Mouse (Mus musculus) urinary bladder, postnatal 14 days (tissue): Measurements from ENCODE around the gene Lpin3.

Experiments used
- DNase-seq: peaks from one replicate; pipeline ENCODE4 v3.0.0; 2021; ENCODE audit warnings: low spot score

Gene Lpin3

GRCm38 (mm10) chr2:160880453-160881195, at the start of gene Lpin3:
Lpin3 (plus strand) TSS chr2:160880670.
- DNase-seq, result peak; percentile 67

DNA sequence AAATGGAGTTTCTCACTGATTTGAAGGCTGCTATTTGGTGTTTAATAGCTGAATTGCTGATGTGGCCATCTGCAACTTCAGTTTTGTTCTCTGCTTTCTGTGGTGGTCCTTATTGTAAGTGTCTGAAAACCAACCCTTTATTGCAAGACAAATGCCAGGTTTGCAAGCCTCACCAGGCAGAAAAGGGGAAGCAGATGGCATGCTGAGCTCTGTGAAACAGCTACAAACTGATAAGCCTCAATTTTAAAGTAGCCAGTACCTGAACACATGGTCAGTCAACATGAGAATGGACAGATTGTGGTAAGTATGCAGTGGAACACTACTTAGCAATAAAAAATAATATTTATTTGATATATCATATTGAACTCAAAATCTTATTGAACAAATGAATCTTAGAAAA, 39.6 kb upstream of the Lpin3 start:
- DNase-seq, result no peak

GRCm38 (mm10) chr2:160847664-160848063, 32.8 kb upstream of the Lpin3 start:
- DNase-seq, result no peak

GRCm38 (mm10) chr2:160848186-160848585, 32.3 kb upstream of the Lpin3 start:
- no peak for DNase-seq

DNA sequence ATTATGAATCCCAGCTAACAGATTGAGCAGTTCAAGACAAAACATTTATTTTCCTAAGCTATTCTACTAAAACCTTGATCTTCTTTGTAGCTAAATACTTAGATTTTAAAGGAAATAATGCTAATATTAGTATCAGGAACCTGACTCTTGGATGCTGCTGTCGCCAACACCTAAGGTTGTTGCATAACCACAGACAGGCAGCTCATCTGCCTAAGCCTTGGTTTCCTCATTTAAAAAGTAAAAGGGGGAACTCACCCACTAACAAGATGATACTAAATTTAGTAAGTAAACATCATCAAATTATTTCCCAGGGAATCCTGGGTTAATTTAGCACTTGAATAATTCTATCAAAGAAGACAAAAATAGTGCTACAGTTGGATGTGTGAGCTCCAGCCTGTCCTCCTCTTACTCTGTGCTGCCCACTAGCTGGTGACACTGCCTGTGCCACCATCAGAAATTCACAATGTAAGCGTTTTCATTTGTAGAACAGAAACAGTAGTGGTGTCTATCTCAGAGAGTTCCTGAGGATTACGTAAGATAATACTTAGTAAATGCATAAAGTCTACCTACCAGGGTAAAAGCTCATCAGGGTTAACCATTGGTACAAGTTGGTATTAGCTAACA, 30.7 kb upstream of the Lpin3 start:
- no peak for DNase-seq

- DNase-seq, result no peak
Observed at GRCm38 (mm10) chr2:160850360-160850759, 30.1 kb upstream of the Lpin3 start.

DNA sequence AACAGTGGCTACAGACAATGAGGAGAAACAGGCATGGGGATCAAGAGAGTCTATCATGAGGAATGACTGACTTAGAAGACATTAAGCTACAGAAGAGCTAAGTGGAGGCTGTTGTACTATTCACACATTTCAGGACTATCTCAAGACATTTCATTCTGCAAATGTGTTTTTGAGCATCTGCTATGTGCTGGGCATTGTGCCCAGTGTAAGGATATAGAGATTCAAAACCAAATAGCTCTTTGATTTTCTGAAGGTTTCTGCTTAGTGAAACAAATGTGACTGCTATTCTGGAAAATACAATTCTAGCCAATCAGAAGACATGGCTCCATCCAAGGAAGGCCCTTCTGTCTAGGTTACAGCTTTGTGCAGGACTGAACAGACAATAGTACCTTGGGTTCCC, 25.8 kb upstream of the Lpin3 start:
- DNase-seq, result no peak

DNA sequence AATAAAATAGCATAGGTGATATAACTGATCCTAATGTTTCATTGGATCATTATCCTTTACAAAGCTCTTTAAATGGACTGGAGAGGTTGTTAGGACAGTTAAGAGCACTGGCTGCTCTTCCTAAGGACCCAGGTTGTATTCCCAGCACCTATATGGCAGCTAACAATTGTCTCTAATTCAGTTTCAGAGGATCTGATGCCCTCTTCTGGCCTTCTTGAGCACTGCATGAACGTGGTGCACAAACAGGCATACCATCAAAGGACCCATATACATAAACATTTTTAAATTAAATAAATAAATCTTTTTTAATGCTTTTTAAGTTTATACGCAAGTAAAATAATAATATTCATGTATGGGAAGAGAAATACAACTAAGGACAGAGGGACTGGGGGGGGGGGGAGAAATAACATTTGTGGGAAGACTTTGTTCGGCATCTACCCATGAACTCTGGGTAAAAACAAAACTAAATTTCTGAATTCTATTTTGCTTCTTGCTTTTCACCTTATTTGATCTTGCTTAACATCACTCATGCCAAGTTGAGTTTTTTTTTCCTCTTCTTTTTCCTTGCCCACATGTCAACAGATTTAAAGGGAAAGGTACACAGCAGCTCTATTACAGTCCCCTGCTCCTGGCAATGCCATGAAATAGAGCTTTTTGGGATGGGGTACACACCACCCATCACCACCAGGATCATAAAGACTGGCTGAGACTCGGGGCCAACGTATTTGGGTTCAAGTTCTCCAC, 23.9 kb upstream of the Lpin3 start:
- no peak for DNase-seq

- DNase-seq, result no peak
Observed at GRCm38 (mm10) chr2:160860363-160860762, 20.1 kb upstream of the Lpin3 start.

- DNase-seq, result no peak
Observed at GRCm38 (mm10) chr2:160864112-160864511, 16.4 kb upstream of the Lpin3 start.

- no peak for DNase-seq
Observed at GRCm38 (mm10) chr2:160865266-160865665, 15.2 kb upstream of the Lpin3 start.

DNA sequence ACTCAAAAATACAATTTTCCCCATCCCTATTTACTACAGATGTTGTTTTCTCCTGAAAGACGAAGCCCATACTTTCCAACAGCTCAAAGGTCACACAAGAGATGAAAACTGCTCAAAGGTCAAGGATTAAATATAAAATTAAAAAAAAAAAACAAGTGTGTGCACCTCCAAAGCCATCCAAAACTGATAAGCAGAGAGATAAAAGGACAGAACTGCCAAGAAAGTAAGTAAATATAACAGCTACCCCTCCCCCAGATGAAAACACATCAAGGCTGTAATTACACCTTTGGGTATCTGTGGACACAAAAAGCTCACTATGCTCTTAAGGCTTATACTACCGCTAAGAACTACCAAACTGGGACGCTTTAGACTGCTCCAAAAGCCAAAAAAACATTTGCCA, 11.0 kb upstream of the Lpin3 start:
- no peak for DNase-seq

GRCm38 (mm10) chr2:160871310-160871709, 9.2 kb upstream of the Lpin3 start:
- DNase-seq, result no peak

DNA sequence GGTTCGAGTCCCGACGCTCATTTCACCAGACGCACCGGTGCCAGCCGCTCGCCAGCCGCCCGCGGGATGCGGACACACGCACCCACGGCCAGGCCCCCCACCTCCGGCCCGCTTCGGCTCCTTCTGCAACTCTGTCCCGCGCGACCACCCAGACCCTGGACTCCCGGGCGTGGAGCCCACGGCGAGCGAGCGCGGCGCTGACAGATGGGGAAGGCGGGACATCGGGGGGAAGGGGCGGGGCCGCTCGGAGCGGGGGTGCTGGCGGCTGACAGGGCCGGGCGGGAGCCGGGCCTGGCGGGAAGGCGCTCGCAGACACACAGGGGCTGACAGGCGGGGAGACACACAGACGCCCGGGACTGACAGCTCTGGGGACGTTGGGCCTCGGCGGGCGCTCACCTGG, 8.1 kb upstream of the Lpin3 start:
- peak; percentile 74 for DNase-seq

GRCm38 (mm10) chr2:160872890-160873382, 7.5 kb upstream of the Lpin3 start, which contains the start of gene Zhx3:
Zhx3 (minus strand) TSS chr2:160872998.
- DNase-seq, result peak; percentile 91

GRCm38 (mm10) chr2:160874231-160874877, 6.1 kb upstream of the Lpin3 start:
- DNase-seq, result no peak

DNA sequence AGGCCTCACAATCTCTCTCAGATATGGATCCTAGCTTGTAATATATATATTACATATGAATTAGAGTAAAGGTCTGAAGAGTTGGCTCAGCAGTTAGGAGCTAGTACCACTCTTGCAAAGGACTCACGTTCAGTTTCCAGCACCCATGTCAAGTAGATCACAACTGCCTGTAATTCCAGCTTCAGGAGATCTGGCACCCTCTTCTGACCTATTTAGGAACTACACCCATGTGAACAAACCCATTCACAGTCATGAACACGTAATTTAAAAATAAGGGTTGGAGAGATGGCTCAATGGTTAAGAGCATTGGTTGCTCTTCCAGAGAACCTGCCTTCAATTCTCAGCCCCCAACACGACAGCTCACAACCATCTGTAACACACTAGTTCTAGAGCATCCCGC, 4.4 kb upstream of the Lpin3 start:
- no peak for DNase-seq

GRCm38 (mm10) chr2:160881462-160882101, 1.1 kb downstream of the Lpin3 start:
- DNase-seq, result no peak

DNA sequence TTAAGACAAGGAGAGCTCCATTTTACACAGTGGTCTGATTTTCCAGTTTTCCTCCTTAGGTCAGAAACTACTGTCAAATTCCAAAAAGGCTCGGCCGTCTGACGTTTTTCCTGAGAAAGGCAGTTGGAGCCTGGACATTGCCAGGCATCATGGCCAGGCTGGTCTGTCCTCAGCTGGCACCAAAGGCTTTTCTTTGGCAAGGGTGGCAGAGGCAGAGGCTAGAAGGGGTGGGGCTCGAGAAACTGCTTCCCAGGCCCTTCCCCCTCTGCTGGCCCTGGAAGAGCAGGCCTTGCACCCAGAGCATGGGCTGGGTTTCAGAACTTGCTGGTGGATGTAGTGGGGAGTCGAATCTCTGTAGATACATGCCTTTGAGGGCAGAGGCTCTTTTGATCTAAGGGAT, 2.0 kb downstream of the Lpin3 start:
- DNase-seq, result no peak

DNA sequence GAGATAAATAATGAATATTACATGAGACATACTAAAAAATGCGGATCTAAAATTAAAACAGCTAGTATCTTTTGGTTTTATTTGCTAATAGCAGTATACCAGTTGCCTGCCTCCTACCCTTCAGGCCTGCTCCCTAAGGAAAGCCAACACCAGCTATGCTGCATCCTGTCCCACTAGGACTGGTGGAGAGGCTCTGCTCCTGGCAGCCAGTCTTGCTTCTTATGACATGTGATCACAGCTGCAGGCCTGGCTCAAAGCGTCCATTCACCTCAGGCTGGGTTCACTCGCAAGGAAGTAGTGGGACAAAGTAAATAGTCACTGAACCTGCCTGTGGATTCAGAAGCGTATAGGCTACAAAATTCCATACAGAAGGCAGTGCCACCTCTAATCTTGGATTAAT, 3.4 kb downstream of the Lpin3 start:
- peak; percentile 33 for DNase-seq

DNA sequence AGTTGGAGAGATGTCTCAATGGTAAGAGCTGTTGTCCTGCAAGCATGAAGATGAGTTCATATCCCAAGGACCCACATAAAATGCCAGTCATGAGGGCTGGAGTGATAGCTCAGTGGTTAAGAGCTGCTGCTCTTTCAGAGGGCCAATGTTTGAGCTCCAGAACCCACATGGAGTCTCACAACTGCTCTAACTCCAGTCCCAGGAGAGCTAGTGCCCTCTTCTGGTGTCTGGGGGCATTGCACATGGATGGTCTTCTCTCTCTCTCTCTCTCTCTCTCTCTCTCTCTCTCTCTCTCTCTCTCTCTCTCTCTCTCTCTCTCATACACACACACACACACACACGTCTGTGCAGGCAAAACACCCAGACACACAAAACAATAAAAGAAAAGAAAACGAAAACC, 4.4 kb downstream of the Lpin3 start:
- DNase-seq, result peak; percentile 44

DNA sequence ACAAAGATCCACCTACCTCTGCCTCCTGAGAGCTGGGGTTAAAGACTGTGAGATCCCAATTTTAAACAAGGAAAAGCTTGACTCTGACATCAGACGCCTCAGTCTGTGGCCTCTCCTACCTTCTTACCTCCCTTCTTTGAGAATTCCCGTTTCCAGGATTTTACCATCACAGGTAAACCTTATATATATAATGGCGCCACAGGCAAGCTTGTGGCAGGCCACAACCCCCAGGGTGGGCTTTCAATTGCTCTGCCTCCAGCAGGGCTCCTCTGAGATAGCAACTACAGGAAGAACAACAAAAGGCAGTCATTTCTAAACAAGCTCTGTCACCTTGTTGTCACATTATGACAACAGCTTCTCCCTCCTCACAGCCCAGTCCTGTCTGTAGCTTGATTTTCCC, 5.8 kb downstream of the Lpin3 start:
- no peak for DNase-seq
